Mouse (Mus musculus) hindbrain, embryonic 11.5 days (tissue): Measurements from ENCODE around the gene Prnp. TPM values are rescaled to one million over a fixed set of nuclear protein-coding genes. Genes with fewer than 3 reads are reported as not detected.

Source experiments
- ATAC-seq: fragments of 200-750 bp; cut with Nextera tagmentation; 2 replicates; pipeline ENCODE4 v1.8.0; 2017; ENCODE audit warnings: mild to moderate bottlenecking, moderate TSS enrichment, moderate library complexity; ENCODE audit not compliant: low FRiP score
- DNase-seq: peaks from one replicate; pipeline ENCODE4 v3.0.0-alpha.2; 2015; ENCODE audit warnings: low spot score
- H3K27ac ChIP-seq: fragments of 300-500 bp; sonication (generic); 2 replicates; pipeline ENCODE4 v1.5.1; 2014; ENCODE audit warnings: mild to moderate bottlenecking, low read depth, low read length
- H3K27me3 ChIP-seq: fragments of 300-500 bp; sonication (generic); 2 replicates; pipeline ENCODE4 v1.6.1; 2014; ENCODE audit warnings: mild to moderate bottlenecking, low read length, moderate library complexity, mixed read lengths; ENCODE audit not compliant: control insufficient read depth, insufficient read depth
- H3K36me3 ChIP-seq: fragments of 300-500 bp; sonication (generic); 2 replicates; pipeline ENCODE4 v1.6.1; 2014; ENCODE audit warnings: mild to moderate bottlenecking, low read length, moderate library complexity, mixed read lengths; ENCODE audit not compliant: control insufficient read depth, insufficient read depth
- H3K4me1 ChIP-seq: fragments of 300-500 bp; sonication (generic); replicated peaks from 2 replicates; pipeline ENCODE4 v1.6.1; 2014; ENCODE audit warnings: low read length, mixed read lengths; ENCODE audit not compliant: control insufficient read depth, insufficient read depth
- H3K4me2 ChIP-seq: fragments of 300-500 bp; sonication (generic); replicated peaks from 2 replicates; pipeline ENCODE4 v1.6.1; 2014; ENCODE audit warnings: mild to moderate bottlenecking, low read depth, low read length
- H3K4me3 ChIP-seq: fragments of 300-500 bp; sonication (generic); 2 replicates; pipeline ENCODE4 v1.5.1; 2014; ENCODE audit warnings: low read depth, low read length
- H3K9ac ChIP-seq: fragments of 300-500 bp; sonication (generic); 2 replicates; pipeline ENCODE4 v1.6.1; 2014; ENCODE audit warnings: low read depth, low read length
- H3K9me3 ChIP-seq: fragments of 300-500 bp; sonication (generic); 2 replicates; pipeline ENCODE4 v1.6.1; 2016; ENCODE audit warnings: low read length; ENCODE audit not compliant: control insufficient read depth
- WGBS: fragments of 180-500 bp; shearing (Covaris S2); extraction: QIAGEN DNeasy Blood & Tissue Kit; methylation state at CpG from one replicate; pipeline ENCODE4 v1.1.7; 2014; 5-methylcytosine and 5-hydroxymethylcytosine counted together
- polyA plus RNA-seq: library from polyadenylated mRNA; unstranded; fragments of >200 nt; fragmentation: Nextera tagmentation; extraction: Ambion mirVana; gene quantifications from 2 replicates; pipeline ENCODE4 v1.2.1, GENCODE M21; 2014

Prnp gene
- polyA plus RNA-seq, 1 experiment from 2014 or later: 35.1 TPM

DNA sequence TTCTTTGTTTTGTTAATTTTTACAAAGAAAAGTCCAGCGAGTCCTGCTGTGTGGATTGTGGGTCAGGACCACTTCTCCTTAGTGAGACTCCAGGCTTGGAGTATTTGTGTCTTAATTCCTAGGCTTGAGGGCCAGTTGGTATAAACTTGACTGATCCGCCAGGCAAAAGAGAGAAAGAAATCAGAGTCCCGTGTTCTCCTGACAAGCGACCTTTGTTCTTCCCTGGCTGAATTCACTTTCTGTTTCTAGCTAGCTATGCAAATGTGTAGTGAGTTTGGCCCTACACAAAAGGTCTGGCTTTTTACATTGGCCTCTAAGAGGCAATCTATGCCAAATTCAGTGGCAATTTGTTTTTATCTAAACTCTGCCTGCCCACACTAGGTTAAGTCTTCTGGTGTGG lies 28.0 kb upstream of the Prnp start:
- Histone ChIP-seq H3K27ac (no peak overlapping the region), H3K9me3 (no peaks in the 10 kb centered on the region), H3K9ac (no peak overlapping the region), H3K36me3 (no peaks in the 10 kb centered on the region), H3K4me2 (no peak overlapping the region), H3K4me3 (no peak overlapping the region), H3K4me1 (peaks cover 3% of the 10 kb centered on the region; the same call in 1 of the 2 replicates), H3K27me3 (no peaks in the 10 kb centered on the region)
- no peak for DNase-seq
- 59% methylated on average over 4 of the region's 4 CpGs for WGBS
- ATAC-seq: no peak

DNA sequence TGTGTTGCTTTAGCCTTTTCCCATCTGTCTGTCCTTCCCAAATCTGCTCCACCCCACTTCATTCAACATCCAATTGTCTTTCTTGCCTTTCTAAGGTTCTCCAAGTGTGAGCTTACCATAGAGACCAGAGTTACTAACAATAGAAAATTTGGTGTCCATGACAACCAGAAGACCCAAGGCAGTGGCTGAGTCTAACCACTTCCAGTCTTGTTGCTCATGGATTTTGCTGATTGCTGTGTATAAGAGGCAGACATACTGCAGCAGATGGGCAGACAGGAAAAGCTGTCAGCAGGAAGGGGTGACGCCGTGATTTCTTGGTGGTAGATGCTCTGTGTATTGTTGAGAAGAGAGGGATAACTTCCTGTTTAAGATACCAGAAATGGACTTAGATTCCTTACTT lies 26.6 kb upstream of the Prnp start:
- peaks cover 3% of the 10 kb centered on the region; the same call in 1 of the 2 replicates for H3K4me1 ChIP-seq
- ATAC-seq (0 out of 2 replicates have a peak, but pooled peaks have one; percentile 19), DNase-seq (no peak)
- no peak overlapping the region for H3K27ac ChIP-seq
- H3K36me3 ChIP-seq: no peaks in the 10 kb centered on the region
- H3K9me3 ChIP-seq: no peaks in the 10 kb centered on the region
- WGBS: 50% methylated on average over 2 of the region's 2 CpGs
- no peaks in the 10 kb centered on the region for H3K27me3 ChIP-seq
- H3K4me3 ChIP-seq: no peak overlapping the region
- no peak overlapping the region for H3K9ac ChIP-seq
- no peak overlapping the region for H3K4me2 ChIP-seq

DNA sequence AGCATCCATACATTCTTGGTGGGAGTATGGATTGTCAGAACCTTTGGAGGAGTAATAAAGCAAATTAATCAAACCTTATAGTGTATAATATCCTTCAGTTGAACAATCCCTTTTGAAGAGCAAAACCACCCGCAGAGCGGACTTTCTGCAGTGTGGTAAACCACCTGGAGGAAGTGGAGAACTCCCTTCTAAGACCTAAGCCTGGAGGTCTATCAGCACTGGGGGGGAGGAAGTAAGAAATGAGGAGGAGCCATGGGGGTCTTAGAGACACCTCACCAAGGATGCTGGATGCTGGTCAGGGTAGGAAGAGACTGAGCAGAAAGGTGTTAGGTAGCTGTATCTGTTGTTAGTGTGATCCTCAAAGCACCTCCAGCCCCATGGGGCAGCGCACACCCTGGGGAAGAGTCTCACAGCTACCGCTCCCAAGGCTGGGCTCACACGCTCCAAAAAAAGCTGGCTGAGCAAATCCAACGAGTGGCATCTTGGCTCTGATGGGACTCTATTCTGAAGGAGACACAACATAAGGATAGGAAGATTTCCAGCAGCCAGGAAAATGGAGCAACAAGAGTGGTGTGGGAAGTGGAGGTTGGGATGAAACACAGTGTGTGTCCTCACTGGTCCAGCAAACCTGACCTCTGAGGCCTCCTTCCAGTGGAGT lies 23.1 kb upstream of the Prnp start:
- no peaks in the 10 kb centered on the region for H3K27me3 ChIP-seq
- H3K4me1 ChIP-seq: peaks cover 3% of the 10 kb centered on the region; the same call in 1 of the 2 replicates
- no peak overlapping the region for H3K27ac ChIP-seq
- DNase-seq: no peak
- H3K4me3 ChIP-seq: no peak overlapping the region
- no peak for ATAC-seq
- no peaks in the 10 kb centered on the region for H3K36me3 ChIP-seq
- H3K9ac ChIP-seq: no peak overlapping the region
- no peak overlapping the region for H3K4me2 ChIP-seq
- H3K9me3 ChIP-seq: no peaks in the 10 kb centered on the region
- WGBS: 90% methylated on average over 6 of the region's 6 CpGs

DNA sequence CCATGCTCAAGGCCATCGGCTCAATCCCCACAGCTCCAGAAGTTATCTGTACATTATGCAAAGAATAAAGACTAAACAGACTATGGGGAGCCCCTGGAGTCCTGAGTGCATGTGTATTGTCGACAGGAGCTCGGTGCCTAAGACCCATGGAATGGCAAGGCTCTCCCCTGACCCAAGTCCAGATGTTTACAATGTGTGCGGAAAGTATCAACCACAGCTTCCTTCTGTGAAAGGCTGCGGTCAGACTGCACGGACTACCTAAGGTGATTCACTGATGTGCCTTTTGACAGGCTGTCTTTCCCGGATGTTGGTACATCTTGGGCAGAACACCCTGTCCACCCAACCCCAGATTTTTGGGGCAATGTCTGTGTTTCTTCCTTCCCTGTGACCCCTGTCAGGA lies 21.5 kb upstream of the Prnp start:
- Histone ChIP-seq H3K4me3 (no peak overlapping the region), H3K4me2 (no peak overlapping the region), H3K27me3 (no peaks in the 10 kb centered on the region), H3K9me3 (no peaks in the 10 kb centered on the region), H3K36me3 (no peaks in the 10 kb centered on the region), H3K4me1 (no peaks in the 10 kb centered on the region; the same call in 1 of the 2 replicates), H3K27ac (no peak overlapping the region), H3K9ac (no peak overlapping the region)
- ATAC-seq (no peak), DNase-seq (no peak)
- WGBS: 71% methylated on average over 7 of the region's 7 CpGs

DNA sequence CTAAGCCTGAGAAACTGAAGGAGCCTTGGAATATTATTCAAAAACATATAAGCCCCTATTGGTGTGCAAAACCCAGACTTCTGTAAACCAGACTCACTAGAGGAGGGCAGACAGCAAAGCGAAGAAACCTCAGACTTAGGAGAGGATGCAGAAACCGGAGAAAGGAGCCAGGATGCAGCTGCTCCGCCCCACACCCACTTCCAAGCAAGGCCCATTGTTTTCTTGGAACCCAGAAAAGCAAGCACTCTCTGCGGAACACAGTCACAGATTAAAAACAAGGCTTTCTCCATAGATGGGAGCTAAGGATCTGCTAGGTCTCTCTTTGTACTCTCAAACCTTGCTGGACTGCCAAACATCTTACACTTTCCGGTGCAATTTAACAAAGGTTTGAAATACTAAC lies 17.2 kb upstream of the Prnp start:
- no peak overlapping the region for H3K9ac ChIP-seq

DNA sequence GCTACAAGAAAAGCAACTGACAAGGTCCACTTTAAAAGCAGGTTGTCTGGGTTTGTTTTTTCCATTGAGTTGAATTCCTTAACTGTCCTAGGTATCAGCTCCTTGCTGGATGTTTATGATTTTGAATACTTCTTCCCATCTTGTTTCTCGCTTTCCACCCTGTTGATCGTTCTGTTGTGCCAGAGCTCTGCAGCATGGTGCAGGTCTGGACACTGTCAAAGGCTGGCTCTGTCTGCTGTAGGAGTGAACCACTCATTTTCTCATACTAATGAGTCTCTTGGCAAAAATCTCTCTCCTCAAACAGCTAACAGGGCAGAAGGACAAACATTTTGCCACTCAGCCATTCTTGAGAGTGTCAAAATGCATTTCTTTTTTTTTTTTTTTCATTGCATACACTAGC lies 14.6 kb upstream of the Prnp start:
- WGBS: 86% methylated on average over 2 of the region's 2 CpGs
- Histone ChIP-seq H3K4me3 (no peak overlapping the region), H3K27ac (no peak overlapping the region), H3K36me3 (no peaks in the 10 kb centered on the region), H3K27me3 (no peaks in the 10 kb centered on the region), H3K4me2 (no peak overlapping the region), H3K9ac (no peak overlapping the region), H3K9me3 (no peaks in the 10 kb centered on the region), H3K4me1 (no peaks in the 10 kb centered on the region)
- no peak for ATAC-seq
- no peak for DNase-seq

More for the DNA sequence above, 17.2 kb upstream of the Prnp start:
- DNase-seq (no peak), ATAC-seq (no peak)
- no peaks in the 10 kb centered on the region for H3K27me3 ChIP-seq
- no peaks in the 10 kb centered on the region for H3K36me3 ChIP-seq
- no peak overlapping the region for H3K27ac ChIP-seq
- no peak overlapping the region for H3K4me3 ChIP-seq
- no peaks in the 10 kb centered on the region; the same call in 1 of the 2 replicates for H3K4me1 ChIP-seq
- 30% methylated on average over 5 of the region's 5 CpGs for WGBS
- H3K9me3 ChIP-seq: no peaks in the 10 kb centered on the region
- H3K4me2 ChIP-seq: no peak overlapping the region

DNA sequence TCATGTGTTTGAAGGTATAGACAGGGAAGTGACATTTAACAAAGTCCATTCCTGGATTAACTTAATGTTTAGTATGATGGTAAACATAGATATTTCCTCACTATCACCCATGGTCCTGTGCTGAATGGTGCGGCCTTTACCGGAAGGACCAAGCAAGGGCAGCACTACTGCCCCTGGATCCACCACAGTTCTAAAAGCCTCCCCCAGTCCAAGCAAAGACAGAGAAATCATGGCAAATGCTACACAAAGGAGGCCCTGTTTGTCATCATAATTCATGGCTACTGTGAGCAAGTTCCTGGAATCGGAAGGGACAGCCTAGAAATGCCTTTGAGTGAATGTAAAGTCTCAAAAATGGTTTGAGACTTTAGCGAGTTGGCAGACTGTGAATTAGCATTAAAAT lies 13.7 kb upstream of the Prnp start:
- H3K27ac ChIP-seq: no peak overlapping the region

DNA sequence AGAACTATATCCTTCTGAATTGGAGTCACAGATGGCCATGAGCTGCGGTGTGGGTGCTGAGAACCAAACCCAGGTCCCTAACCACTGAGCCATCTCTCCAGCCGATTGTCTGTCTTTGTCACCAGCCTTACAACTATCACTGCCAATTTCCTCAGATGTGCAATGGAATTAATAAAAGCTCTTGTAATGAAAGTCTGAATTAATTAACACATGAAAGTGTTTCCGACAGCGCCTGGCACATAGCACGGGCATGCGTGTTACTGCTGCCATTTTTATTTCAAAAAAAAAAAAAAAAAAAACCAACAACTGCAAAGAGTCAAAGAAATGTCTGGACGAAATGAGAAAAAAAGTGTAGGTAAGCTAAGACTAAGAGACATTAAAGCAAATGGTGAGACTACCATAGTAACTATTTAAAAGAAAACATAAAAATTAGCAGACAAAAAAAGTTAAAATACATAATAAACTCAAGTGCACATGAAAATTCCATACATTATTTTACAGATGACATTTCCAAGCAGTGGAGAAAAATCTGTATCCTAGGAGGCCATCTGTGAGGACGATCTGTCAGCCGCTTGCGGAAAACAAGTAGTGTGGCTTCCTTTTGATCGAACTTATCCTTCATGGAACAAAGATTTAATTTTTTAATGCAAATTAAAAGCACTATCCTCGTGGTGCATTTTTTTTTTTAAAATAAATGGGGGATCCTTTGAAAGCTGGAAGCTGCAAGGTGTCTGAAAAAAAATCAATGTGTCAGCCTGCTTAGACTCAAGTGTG lies 12.2 kb upstream of the Prnp start:
- no peak overlapping the region for H3K27ac ChIP-seq
- no peak overlapping the region for H3K9ac ChIP-seq
- H3K4me1 ChIP-seq: no peaks in the 10 kb centered on the region
- WGBS: 91% methylated on average over 12 of the region's 12 CpGs
- no peaks in the 10 kb centered on the region for H3K27me3 ChIP-seq
- no peaks in the 10 kb centered on the region for H3K36me3 ChIP-seq
- DNase-seq (no peak), ATAC-seq (no peak)
- H3K4me3 ChIP-seq: no peak overlapping the region
- no peaks in the 10 kb centered on the region for H3K9me3 ChIP-seq
- H3K4me2 ChIP-seq: no peak overlapping the region

More for the DNA sequence above, 13.7 kb upstream of the Prnp start:
- no peak for ATAC-seq
- no peak overlapping the region for H3K4me2 ChIP-seq
- no peaks in the 10 kb centered on the region for H3K36me3 ChIP-seq
- no peaks in the 10 kb centered on the region for H3K27me3 ChIP-seq
- DNase-seq: no peak
- no peaks in the 10 kb centered on the region for H3K9me3 ChIP-seq
- no peak overlapping the region for H3K9ac ChIP-seq
- H3K4me3 ChIP-seq: no peak overlapping the region
- 93% methylated on average over 4 of the region's 4 CpGs for WGBS
- H3K4me1 ChIP-seq: no peaks in the 10 kb centered on the region

DNA sequence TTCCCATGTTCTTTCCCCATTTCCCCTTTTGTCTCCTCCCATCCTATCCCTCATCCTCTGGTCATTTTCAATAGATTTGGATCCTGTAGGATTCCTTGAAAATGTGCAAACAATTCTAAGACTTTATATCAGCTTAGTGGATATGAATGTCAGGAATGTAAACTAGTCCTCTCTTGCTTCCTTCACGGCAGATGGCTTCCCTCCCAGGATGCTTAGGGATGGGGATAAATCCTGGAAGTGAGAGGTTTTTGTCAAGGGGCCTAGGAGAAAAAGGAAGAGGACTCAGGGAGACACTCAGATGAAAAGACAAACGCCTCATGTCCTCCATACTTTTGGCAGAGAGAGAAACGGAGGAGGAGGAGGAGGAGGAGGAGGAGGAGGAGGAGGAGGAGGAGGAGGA lies 7.3 kb upstream of the Prnp start:
- 77% methylated on average over 2 of the region's 3 CpGs for WGBS
- ATAC-seq: no peak
- DNase-seq: no peak
- H3K9ac ChIP-seq: no peak overlapping the region
- H3K4me2 ChIP-seq: no peak overlapping the region
- H3K4me3 ChIP-seq: no peak overlapping the region
- H3K27ac ChIP-seq: no peak overlapping the region
- H3K4me1 ChIP-seq: no peaks in the 10 kb centered on the region
- no peaks in the 10 kb centered on the region for H3K36me3 ChIP-seq
- no peaks in the 10 kb centered on the region for H3K27me3 ChIP-seq
- H3K9me3 ChIP-seq: no peaks in the 10 kb centered on the region
